Mouse (Mus musculus) liver, embryonic 14.5 days (tissue): ENCODE measurements around the gene Olfr1289.

ENCODE experiments used
- CTCF ChIP-seq: IDR thresholded peaks from 2 replicates; pipeline ENCODE4 v1.5.1; 2016; ENCODE audit warnings: antibody characterized with exemption, low read depth, control low read depth
- EP300 ChIP-seq: IDR thresholded peaks from 2 replicates; pipeline ENCODE4 v1.6.1; 2016; ENCODE audit warnings: antibody characterized with exemption, low read depth

DNA sequence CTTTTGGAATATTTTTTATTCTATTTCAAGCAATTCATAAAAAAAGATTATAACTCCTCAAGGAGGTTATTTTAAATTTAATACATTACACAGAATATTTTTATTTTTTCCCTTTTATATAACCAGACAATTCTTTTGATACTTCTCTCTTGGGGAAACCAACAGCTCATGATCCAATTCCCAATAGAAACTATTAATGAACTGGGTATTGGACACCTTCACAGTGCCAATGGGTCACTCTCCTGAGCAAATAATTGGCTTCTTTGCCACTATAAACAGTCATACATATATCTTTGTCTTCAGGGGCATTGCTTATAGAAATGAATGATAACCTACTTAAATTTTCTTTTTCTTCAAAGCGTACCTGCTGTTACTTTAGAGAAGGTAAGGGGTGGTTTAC, 6.8 kb upstream of the Olfr1289 start, which contains the start of gene Olfr1288:
- TF ChIP-seq CTCF (no peak), EP300 (no peak)
